Mouse (Mus musculus) CH12.LX (cell line): ENCODE results near the gene Tnik. TPM values are rescaled to one million over a fixed set of nuclear protein-coding genes. Genes with fewer than 3 reads are reported as not detected.

ENCODE experiments used
- DNase-seq: peaks from one replicate; pipeline ENCODE4 v3.0.0-alpha.2; 2013; ENCODE audit errors: extremely low read depth
- H3K27ac ChIP-seq: 2 replicates; pipeline ENCODE4 v1.5.1; 2012; ENCODE audit warnings: low read depth, mild to moderate bottlenecking, control low read depth, moderate library complexity; ENCODE audit not compliant: insufficient read depth
- H3K27me3 ChIP-seq: replicated peaks from 2 replicates; pipeline ENCODE3; 2012; ENCODE audit warnings: inconsistent platforms
- H3K36me3 ChIP-seq, 2 experiments: replicated peaks in 1 of 2; 2 replicates each; pipeline versions ENCODE3 to v1.6.1; 2012; ENCODE audit warnings: inconsistent platforms in 1 of 2, low read length in 1 of 2, mild to moderate bottlenecking in 1 of 2, mixed read lengths in 1 of 2, moderate library complexity in 1 of 2; ENCODE audit not compliant: control insufficient read depth in 1 of 2, insufficient read depth in 1 of 2
- H3K4me1 ChIP-seq, 2 experiments: 2 replicates each; pipeline ENCODE4 v1.6.1; 2012; ENCODE audit warnings: inconsistent platforms in 1 of 2, moderate library complexity in 1 of 2; ENCODE audit not compliant: insufficient read depth in 2 of 2, control insufficient read depth in 1 of 2
- H3K4me2 ChIP-seq: 2 replicates; pipeline ENCODE4 v1.6.1; 2012; ENCODE audit warnings: low read depth, mild to moderate bottlenecking, control low read depth; ENCODE audit not compliant: poor library complexity, insufficient read depth, severe bottlenecking
- H3K4me3 ChIP-seq, 3 experiments: fragments of 150-350 bp in 1 of 3; sonication (generic) in 1 of 3; replicated peaks in 1 of 3; 2 replicates each; pipeline versions ENCODE3 to v1.5.1; 2011 to 2012; ENCODE audit warnings: low read depth in 2 of 3, low read length in 2 of 3, mild to moderate bottlenecking in 2 of 3, moderate library complexity in 2 of 3, control low read depth in 1 of 3, improper control_type of control experiment in 1 of 3, inconsistent platforms in 1 of 3, mixed read lengths in 1 of 3; ENCODE audit not compliant: poor library complexity in 1 of 3
- H3K79me2 ChIP-seq: replicated peaks from 2 replicates; pipeline ENCODE4 v1.6.1; 2012; ENCODE audit warnings: mild to moderate bottlenecking, moderate library complexity; ENCODE audit not compliant: control insufficient read depth, poor library complexity, insufficient read depth, severe bottlenecking; ENCODE audit errors: extremely low read depth
- H3K9ac ChIP-seq: 2 replicates; pipeline ENCODE4 v1.6.1; 2012; ENCODE audit warnings: low read depth, mild to moderate bottlenecking, control low read depth, moderate library complexity; ENCODE audit not compliant: insufficient read depth
- H3K9me3 ChIP-seq: replicated peaks from 2 replicates; pipeline ENCODE3; 2012; ENCODE audit warnings: low read length, inconsistent platforms, mixed read lengths
- BHLHE40 ChIP-seq: IDR thresholded peaks from 2 replicates; pipeline ENCODE4 v1.6.1; 2011; ENCODE audit warnings: mild to moderate bottlenecking, low read depth, low read length, improper control_type of control experiment
- CHD1 ChIP-seq: IDR thresholded peaks from 2 replicates; pipeline ENCODE4 v1.6.1; 2012; ENCODE audit warnings: low read depth, low read length, improper control_type of control experiment, inconsistent platforms
- CTCF ChIP-seq, 2 experiments: IDR thresholded peaks in 1 of 2; conservative IDR thresholded peaks in 1 of 2; 2 replicates each; pipeline ENCODE4 v1.5.1; 2011 to 2012; ENCODE audit warnings: low read depth in 2 of 2, low read length in 2 of 2, improper control_type of control experiment in 1 of 2, inconsistent platforms in 1 of 2, mild to moderate bottlenecking in 1 of 2, moderate library complexity in 1 of 2
- E2F4 ChIP-seq: IDR thresholded peaks from 2 replicates; pipeline ENCODE4 v1.6.1; 2011; ENCODE audit warnings: low read depth, low read length, improper control_type of control experiment; ENCODE audit not compliant: insufficient replicate concordance
- ELF1 ChIP-seq: IDR thresholded peaks from 2 replicates; pipeline ENCODE4 v1.6.1; 2014; ENCODE audit warnings: low read depth, mild to moderate bottlenecking, inconsistent platforms, low read length, improper control_type of control experiment
- MAFK ChIP-seq: IDR thresholded peaks from 2 replicates; pipeline ENCODE4 v1.6.1; 2011; ENCODE audit warnings: low read length, improper control_type of control experiment; ENCODE audit not compliant: insufficient replicate concordance
- MAZ ChIP-seq: IDR thresholded peaks from 2 replicates; pipeline ENCODE4 v1.6.1; 2012; ENCODE audit warnings: low read depth, mild to moderate bottlenecking, inconsistent platforms, low read length, improper control_type of control experiment, moderate library complexity
- MYC ChIP-seq: IDR thresholded peaks from 2 replicates; pipeline ENCODE4 v1.6.1; 2011; ENCODE audit warnings: low read depth, mild to moderate bottlenecking, improper control_type of control experiment, low read length
- NELFE ChIP-seq: IDR thresholded peaks from 2 replicates; pipeline ENCODE4 v1.6.1; 2011; ENCODE audit warnings: low read depth, low read length, improper control_type of control experiment
- NRF1 ChIP-seq: IDR thresholded peaks from 2 replicates; pipeline ENCODE4 v1.6.1; 2014; ENCODE audit warnings: low read depth, mild to moderate bottlenecking, inconsistent platforms, low read length, improper control_type of control experiment, moderate library complexity
- RAD21 ChIP-seq: IDR thresholded peaks from 2 replicates; pipeline ENCODE4 v1.6.1; 2011; ENCODE audit warnings: low read depth, mild to moderate bottlenecking, low read length, improper control_type of control experiment, moderate library complexity
- SMC3 ChIP-seq: IDR thresholded peaks from 2 replicates; pipeline ENCODE4 v1.6.1; 2011; ENCODE audit warnings: low read depth, low read length, improper control_type of control experiment
- ZKSCAN1 ChIP-seq: IDR thresholded peaks from 2 replicates; pipeline ENCODE4 v1.6.1; 2012; ENCODE audit warnings: low read depth, inconsistent platforms, low read length, improper control_type of control experiment, borderline replicate concordance
- ZNF384 ChIP-seq: IDR thresholded peaks from 2 replicates; pipeline ENCODE4 v1.6.1; 2012; ENCODE audit warnings: low read depth, low read length, improper control_type of control experiment, inconsistent platforms
- dilution Hi-C: fragments of 300-500 bp; cut with MboI; formaldehyde crosslinking; loops from 2 replicates; pipeline ENCODE4 v1.14.3; 2020; ENCODE audit warnings: low sequenced_read_pairs; ENCODE audit not compliant: extremely low pct_unique_long_range_greater_than_20kb, extremely low pct_ligation_motif_present
- in situ Hi-C: fragments of 300-500 bp; cut with MboI; formaldehyde crosslinking; loops from 3 replicates; pipeline ENCODE4 v1.14.3; 2019; ENCODE audit warnings: low sequenced_read_pairs, low pct_ligation_motif_present, low pct_unique_long_range_greater_than_20kb, mixed read lengths
- polyA plus RNA-seq: library from polyadenylated mRNA; unstranded; fragments of >175 nt; gene quantifications from 2 replicates; pipeline ENCODE4 v1.2.1, GENCODE M21; 2012; ENCODE audit warnings: low read depth; ENCODE audit not compliant: insufficient read length
- total RNA-seq, 2 experiments: library from RNA; depleted of rRNA; stranded (reverse); fragments of 300-350 nt in 1 of 2; fragments of >200 nt in 1 of 2; gene quantifications; 2 replicates each; pipeline ENCODE4 v1.2.3; 2012 to 2014

Gene Tnik
- total and polyA plus RNA-seq, 3 experiments = 0.08 TPM; not detected in 2

DNA sequence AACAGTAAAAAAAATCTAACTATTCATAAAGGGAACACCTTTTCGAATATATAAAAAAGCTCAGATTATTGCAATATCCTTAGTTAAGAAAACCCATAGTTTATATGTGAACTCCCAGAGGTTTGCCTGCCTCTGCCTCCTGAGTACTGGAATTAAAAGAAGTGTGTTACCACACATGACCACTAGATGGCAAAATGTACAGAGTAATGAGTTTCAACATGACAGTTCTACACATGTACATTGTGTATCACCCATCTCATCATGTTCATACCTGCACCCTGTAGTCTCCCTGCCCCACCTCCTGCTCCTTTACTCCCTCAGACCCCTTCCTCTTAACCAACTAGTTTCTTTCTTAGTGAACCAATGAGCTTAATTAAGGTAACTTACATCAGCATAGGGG lies 446.7 kb downstream of the Tnik start:
- dilution Hi-C loops = no loop called here
- Histone ChIP-seq H3K4me1 (no peaks in the 10 kb centered on the region), H3K4me2 (no peak overlapping the region), H3K4me3 (no peak overlapping the region), H3K27me3 (no peaks in the 10 kb centered on the region), H3K9ac (no peak overlapping the region), H3K79me2 (no peaks in the 10 kb centered on the region), H3K27ac (no peak overlapping the region; the same call in 1 of the 2 replicates), H3K9me3 (peaks cover 11% of the 10 kb centered on the region), H3K36me3 (no peaks in the 10 kb centered on the region)
- TF ChIP-seq RAD21 = peak; percentile 32
- no peak for TF ChIP-seq ZNF384
- peak; percentile 43 for TF ChIP-seq SMC3
- no peak for TF ChIP-seq BHLHE40
- peak; percentile 56 to 70 for TF ChIP-seq CTCF (conservative IDR thresholded peaks at IDR 0.05 in 1 of 2, IDR thresholded peaks at IDR 0.05 in 1 of 2; ENCODE audit: low read depth in 2 of 2, low read length in 2 of 2)
- TF ChIP-seq MYC = no peak
- no peak for TF ChIP-seq E2F4
- no peak for TF ChIP-seq CHD1
- TF ChIP-seq NELFE = no peak
- TF ChIP-seq NRF1 = no peak
- no peak for TF ChIP-seq ZKSCAN1
- TF ChIP-seq MAZ = no peak
- peak; percentile 47 for DNase-seq
- in situ Hi-C loops = no loop called here

- Histone ChIP-seq H3K4me3 (no peak overlapping the region), H3K9ac (no peak overlapping the region), H3K36me3 (no peaks in the 10 kb centered on the region), H3K4me1 (no peaks in the 10 kb centered on the region), H3K9me3 (peaks cover 3% of the 10 kb centered on the region), H3K4me2 (no peak overlapping the region), H3K27me3 (no peaks in the 10 kb centered on the region), H3K27ac (no peak overlapping the region), H3K79me2 (no peaks in the 10 kb centered on the region)
- no peak for DNase-seq
- TF ChIP-seq E2F4 (no peak), ELF1 (no peak), MAFK (no peak)
- dilution Hi-C loops = no loop called here
- in situ Hi-C loops = no loop called here
Measured at GRCm38 (mm10) chr3:28713913-28714698, 451.1 kb downstream of the Tnik start.
